26 mouse cellular contexts compared by ENCODE assay signal in genomic region chr9:122234741-122235140, GRCm38 (mm10).
"Had no signal": no experiment of that assay in that cellular context is flagged by ENCODE, and none has a peak within 500 bp of the region (broad histone marks: within the 10 kb centered on the region; RNA-seq: fewer than 3 reads in every experiment).

No protein-coding gene starts in this region.

- DNase-seq: gastrocnemius, postnatal 25 days; heart, adult 18-20 months; heart, postnatal 10 days; heart, postnatal 4 days; kidney, adult 11 months; kidney, adult 2 months; kidney, adult 9 months; kidney, postnatal 14 days; kidney, postnatal 36 days; layer of hippocampus, adult 9-11 months; layer of hippocampus, postnatal 36 days; left cerebral cortex, postnatal 4 days had no signal

- H3K27me3 ChIP-seq: heart, embryonic 12.5 days; hindbrain, embryonic 12.5 days; intestine, embryonic 15.5 days; kidney, embryonic 15.5 days; limb, embryonic 13.5 days; limb, embryonic 15.5 days; liver, embryonic 12.5 days had no signal

- H3K9me3 ChIP-seq: heart, embryonic 10.5 days; heart, embryonic 12.5 days; hindbrain, embryonic 10.5 days; hindbrain, embryonic 12.5 days; intestine, embryonic 15.5 days; kidney, embryonic 15.5 days; limb, embryonic 13.5 days; limb, embryonic 15.5 days; liver, embryonic 12.5 days had no signal

- H3K4me1 ChIP-seq: hindbrain, embryonic 12.5 days; intestine, embryonic 15.5 days; kidney, embryonic 15.5 days; limb, embryonic 13.5 days; limb, embryonic 15.5 days had no signal

- H3K36me3 ChIP-seq: hindbrain, embryonic 10.5 days; intestine, embryonic 15.5 days; kidney, embryonic 15.5 days; liver, embryonic 12.5 days had no signal

- H3K4me3 ChIP-seq: heart, embryonic 10.5 days; heart, embryonic 12.5 days; hindbrain, embryonic 10.5 days; hindbrain, embryonic 12.5 days; intestine, embryonic 15.5 days; kidney, embryonic 15.5 days; limb, embryonic 13.5 days; limb, embryonic 15.5 days; liver, embryonic 12.5 days had no signal

- ATAC-seq: hindbrain, embryonic 16.5 days; inflammation-experienced regulatory T-cells, adult 6 months; intestine, embryonic 15.5 days; liver, embryonic 12.5 days had no signal

- H3K4me2 ChIP-seq: heart, embryonic 12.5 days; hindbrain, embryonic 12.5 days; hindbrain, embryonic 14.5 days; intestine, embryonic 15.5 days; kidney, embryonic 15.5 days; limb, embryonic 13.5 days; limb, embryonic 15.5 days; liver, embryonic 12.5 days had no signal

- H3K27ac ChIP-seq: heart, embryonic 10.5 days; hindbrain, embryonic 10.5 days; hindbrain, embryonic 12.5 days; hindbrain, embryonic 14.5 days; intestine, embryonic 15.5 days; kidney, embryonic 15.5 days; kidney, postnatal 0 days; limb, embryonic 13.5 days; limb, embryonic 15.5 days; liver, embryonic 12.5 days; liver, embryonic 14.5 days had no signal

- H3K9ac ChIP-seq: heart, embryonic 12.5 days; hindbrain, embryonic 12.5 days; hindbrain, embryonic 14.5 days; intestine, embryonic 15.5 days; kidney, embryonic 15.5 days; limb, embryonic 13.5 days; limb, embryonic 15.5 days; liver, embryonic 12.5 days; liver, embryonic 14.5 days had no signal
